Mouse (Mus musculus) cortical plate, adult 2 months (tissue): ENCODE data around the gene Ric8b.

Experiments
- CTCF ChIP-seq: fragments of 200-500 bp; IDR thresholded peaks from 2 replicates; pipeline ENCODE4 v1.5.1; 2011; ENCODE audit warnings: mild to moderate bottlenecking, control low read depth, low read length; ENCODE audit not compliant: insufficient read depth; ENCODE audit errors: extremely low read depth
- POLR2A ChIP-seq: fragments of 200-500 bp; IDR thresholded peaks from 2 replicates; pipeline ENCODE4 v1.6.1; 2011; ENCODE audit warnings: mild to moderate bottlenecking, low read length, control low read depth; ENCODE audit not compliant: insufficient read depth; ENCODE audit errors: extremely low read depth

DNA sequence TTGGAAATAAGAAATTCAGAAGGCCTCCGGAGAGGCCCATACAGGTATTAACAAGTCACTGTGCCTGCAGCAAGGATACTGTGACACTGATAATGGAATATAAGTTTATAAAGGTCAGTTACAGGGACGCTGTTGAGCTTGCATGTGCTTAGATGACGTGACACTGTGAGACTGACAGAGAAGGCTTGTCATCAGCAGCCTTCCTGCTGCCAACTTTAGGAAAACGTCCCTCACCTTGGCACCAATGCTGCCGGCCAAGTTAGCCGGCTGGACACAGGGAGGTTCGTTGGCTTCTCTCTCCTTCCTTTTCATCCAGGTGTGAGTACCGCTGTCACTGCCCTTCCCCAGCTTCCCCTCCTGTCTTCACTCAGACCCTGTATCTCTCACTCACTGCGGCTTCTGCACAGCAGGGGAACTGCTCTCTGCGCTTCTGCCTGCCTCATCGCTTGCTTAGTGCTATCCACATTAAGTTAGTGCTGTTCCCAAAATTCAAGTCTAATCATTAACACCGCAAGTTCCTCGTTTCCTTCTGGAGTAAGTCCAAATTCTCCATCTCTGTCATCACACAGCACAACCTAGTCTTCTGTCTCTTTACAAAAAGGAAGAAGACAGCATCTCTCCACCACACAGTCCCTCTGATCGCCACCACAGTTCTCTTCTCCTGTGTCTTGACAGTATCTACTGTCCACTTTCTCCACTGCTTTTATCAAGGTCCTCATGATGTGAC lies 20.8 kb downstream of the Ric8b start:
- TF ChIP-seq POLR2A (no peak), CTCF (no peak)
